Mouse (Mus musculus) heart, embryonic 16.5 days (tissue): ENCODE results near the gene Ptprg. TPM values are rescaled to one million over a fixed set of nuclear protein-coding genes. Genes with fewer than 3 reads are reported as not detected.

ENCODE experiments used
- ATAC-seq: fragments of 200-750 bp; cut with Nextera tagmentation; replicated peaks from 2 replicates; pipeline ENCODE4 v1.8.0; 2017; ENCODE audit warnings: moderate number of reproducible peaks; ENCODE audit not compliant: insufficient read depth, low FRiP score; ENCODE audit errors: extremely low read depth
- H3K27ac ChIP-seq: fragments of 300-500 bp; sonication (generic); 2 replicates; pipeline ENCODE4 v1.5.1; 2014; ENCODE audit warnings: mild to moderate bottlenecking, low read length, control low read depth, moderate library complexity
- H3K27me3 ChIP-seq: fragments of 300-500 bp; sonication (generic); 2 replicates; pipeline ENCODE4 v1.6.1; 2014; ENCODE audit warnings: low read length, mixed read lengths; ENCODE audit not compliant: control insufficient read depth, insufficient read depth
- H3K36me3 ChIP-seq: fragments of 300-500 bp; sonication (generic); 2 replicates; pipeline ENCODE4 v1.6.1; 2014; ENCODE audit not compliant: control insufficient read depth, insufficient read depth
- H3K4me1 ChIP-seq: fragments of 300-500 bp; sonication (generic); 2 replicates; pipeline ENCODE4 v1.6.1; 2014; ENCODE audit warnings: low read length, mixed read lengths; ENCODE audit not compliant: control insufficient read depth, insufficient read depth
- H3K4me2 ChIP-seq: fragments of 300-500 bp; sonication (generic); 2 replicates; pipeline ENCODE4 v1.6.1; 2014; ENCODE audit warnings: low read depth, mild to moderate bottlenecking, control low read depth, low read length
- H3K4me3 ChIP-seq: fragments of 300-500 bp; sonication (generic); 2 replicates; pipeline ENCODE4 v1.5.1; 2014; ENCODE audit warnings: mild to moderate bottlenecking, control low read depth, low read length
- H3K9ac ChIP-seq: fragments of 300-500 bp; sonication (generic); 2 replicates; pipeline ENCODE4 v1.6.1; 2014; ENCODE audit warnings: low read length, control low read depth
- H3K9me3 ChIP-seq: fragments of 300-500 bp; sonication (generic); replicated peaks from 2 replicates; pipeline ENCODE4 v1.6.1; 2016; ENCODE audit warnings: low read length; ENCODE audit not compliant: control insufficient read depth
- WGBS: fragments of 180-500 bp; shearing (Covaris S2); extraction: QIAGEN DNeasy Blood & Tissue Kit; methylation state at CpG from one replicate; pipeline ENCODE4 v1.1.7; 2014; 5-methylcytosine and 5-hydroxymethylcytosine counted together
- polyA plus RNA-seq: library from polyadenylated mRNA; unstranded; fragments of >200 nt; fragmentation: Nextera tagmentation; extraction: Ambion mirVana; gene quantifications from 2 replicates; pipeline ENCODE4 v1.2.1, GENCODE M21; 2015

Gene Ptprg
- polyA plus RNA-seq, 1 experiment from 2014 or later, result 13.4 TPM

GRCm38 (mm10) chr14:12027247-12027646 lies 473.9 kb downstream of the Ptprg start:
- Histone ChIP-seq H3K4me3 (no peak overlapping the region), H3K4me2 (peak overlapping the region; percentile 29), H3K27me3 (no peaks in the 10 kb centered on the region), H3K9me3 (0 out of 2 replicates have a peak, but pooled peaks cover 4% of the 10 kb centered on the region), H3K27ac (no peak overlapping the region), H3K4me1 (peaks cover 9% of the 10 kb centered on the region), H3K9ac (no peak overlapping the region; the same call in 1 of the 2 replicates), H3K36me3 (no peaks in the 10 kb centered on the region)
- WGBS, result 30% methylated on average over 8 of the region's 8 CpGs
- ATAC-seq, result no peak; the same call in 1 of the 2 replicates

GRCm38 (mm10) chr14:12029926-12030325 lies 476.6 kb downstream of the Ptprg start:
- H3K36me3 ChIP-seq, result no peaks in the 10 kb centered on the region
- H3K4me3 ChIP-seq, result no peak overlapping the region
- 44% methylated on average over 2 of the region's 2 CpGs for WGBS
- ATAC-seq, result no peak
- no peak overlapping the region for H3K9ac ChIP-seq
- H3K27me3 ChIP-seq, result no peaks in the 10 kb centered on the region
- 0 out of 2 replicates have a peak, but pooled peaks cover 4% of the 10 kb centered on the region for H3K9me3 ChIP-seq
- H3K4me2 ChIP-seq, result no peak overlapping the region
- peaks cover 9% of the 10 kb centered on the region for H3K4me1 ChIP-seq
- H3K27ac ChIP-seq, result no peak overlapping the region

GRCm38 (mm10) chr14:12036530-12037283 lies 483.4 kb downstream of the Ptprg start:
- Histone ChIP-seq H3K27ac (no peak overlapping the region), H3K4me2 (no peak overlapping the region), H3K36me3 (no peaks in the 10 kb centered on the region), H3K4me3 (no peak overlapping the region), H3K27me3 (no peaks in the 10 kb centered on the region), H3K9me3 (no peaks in the 10 kb centered on the region), H3K4me1 (no peaks in the 10 kb centered on the region), H3K9ac (no peak overlapping the region)
- ATAC-seq, result no peak
- WGBS, result 77% methylated on average over 11 of the region's 11 CpGs

GRCm38 (mm10) chr14:12039743-12040142 lies 486.4 kb downstream of the Ptprg start:
- no peaks in the 10 kb centered on the region for H3K27me3 ChIP-seq
- H3K27ac ChIP-seq, result no peak overlapping the region
- no peaks in the 10 kb centered on the region for H3K9me3 ChIP-seq
- H3K4me3 ChIP-seq, result no peak overlapping the region
- H3K9ac ChIP-seq, result no peak overlapping the region
- no peak overlapping the region for H3K4me2 ChIP-seq
- WGBS, result 71% methylated on average over 3 of the region's 3 CpGs
- no peaks in the 10 kb centered on the region for H3K36me3 ChIP-seq
- H3K4me1 ChIP-seq, result no peaks in the 10 kb centered on the region
- no peak for ATAC-seq

GRCm38 (mm10) chr14:12041566-12041965 lies 488.2 kb downstream of the Ptprg start:
- Histone ChIP-seq H3K4me2 (no peak overlapping the region), H3K27ac (no peak overlapping the region), H3K36me3 (no peaks in the 10 kb centered on the region), H3K9ac (no peak overlapping the region), H3K4me1 (no peaks in the 10 kb centered on the region), H3K9me3 (no peaks in the 10 kb centered on the region), H3K4me3 (no peak overlapping the region), H3K27me3 (no peaks in the 10 kb centered on the region)
- 75% methylated on average over 6 of the region's 6 CpGs for WGBS
- no peak for ATAC-seq

GRCm38 (mm10) chr14:12046226-12046882 lies 493.0 kb downstream of the Ptprg start:
- no peak overlapping the region for H3K4me2 ChIP-seq
- H3K4me1 ChIP-seq, result no peaks in the 10 kb centered on the region
- no peaks in the 10 kb centered on the region for H3K9me3 ChIP-seq
- no peak for ATAC-seq
- H3K36me3 ChIP-seq, result no peaks in the 10 kb centered on the region
- H3K27ac ChIP-seq, result no peak overlapping the region
- no peak overlapping the region for H3K4me3 ChIP-seq
- WGBS, result 78% methylated on average over 3 of the region's 3 CpGs
- H3K9ac ChIP-seq, result no peak overlapping the region
- no peaks in the 10 kb centered on the region for H3K27me3 ChIP-seq

- ATAC-seq, result no peak
- WGBS, result 92% methylated on average over 4 of the region's 4 CpGs
- no peaks in the 10 kb centered on the region for H3K4me1 ChIP-seq
- no peaks in the 10 kb centered on the region for H3K9me3 ChIP-seq
- H3K27ac ChIP-seq, result no peak overlapping the region
- H3K4me2 ChIP-seq, result no peak overlapping the region
- H3K27me3 ChIP-seq, result no peaks in the 10 kb centered on the region
- H3K4me3 ChIP-seq, result no peak overlapping the region
- no peaks in the 10 kb centered on the region for H3K36me3 ChIP-seq
- H3K9ac ChIP-seq, result no peak overlapping the region
Observed at GRCm38 (mm10) chr14:12047637-12048036, 494.3 kb downstream of the Ptprg start.

GRCm38 (mm10) chr14:12056912-12057524 lies 503.7 kb downstream of the Ptprg start:
- H3K27me3 ChIP-seq, result no peaks in the 10 kb centered on the region
- H3K27ac ChIP-seq, result no peak overlapping the region
- no peak overlapping the region for H3K4me3 ChIP-seq
- 73% methylated on average over 5 of the region's 5 CpGs for WGBS
- no peak overlapping the region for H3K4me2 ChIP-seq
- no peaks in the 10 kb centered on the region for H3K36me3 ChIP-seq
- H3K9ac ChIP-seq, result no peak overlapping the region
- no peak for ATAC-seq
- no peaks in the 10 kb centered on the region for H3K9me3 ChIP-seq
- H3K4me1 ChIP-seq, result peaks cover 14% of the 10 kb centered on the region

GRCm38 (mm10) chr14:12057856-12058255 lies 504.5 kb downstream of the Ptprg start:
- H3K36me3 ChIP-seq, result no peaks in the 10 kb centered on the region
- no peaks in the 10 kb centered on the region for H3K27me3 ChIP-seq
- H3K4me2 ChIP-seq, result no peak overlapping the region
- no peak overlapping the region for H3K9ac ChIP-seq
- H3K9me3 ChIP-seq, result no peaks in the 10 kb centered on the region
- peak; percentile 66 for ATAC-seq
- no peak overlapping the region for H3K4me3 ChIP-seq
- H3K27ac ChIP-seq, result no peak overlapping the region; the same call in 1 of the 2 replicates
- peaks cover 14% of the 10 kb centered on the region for H3K4me1 ChIP-seq
- 37% methylated on average over 2 of the region's 2 CpGs for WGBS
